Mouse (Mus musculus) liver, embryonic 14.5 days (tissue): ENCODE results near the gene Psmb3.
"Not testable (repeated sequence)": the region's sequence is repeated elsewhere in the genome, so short reads cannot be mapped to it uniquely, and the experiment has no call there.

ENCODE experiments used
- CTCF ChIP-seq: IDR thresholded peaks from 2 replicates; pipeline ENCODE4 v1.5.1; 2016; ENCODE audit warnings: antibody characterized with exemption, low read depth, control low read depth
- EP300 ChIP-seq: IDR thresholded peaks from 2 replicates; pipeline ENCODE4 v1.6.1; 2016; ENCODE audit warnings: antibody characterized with exemption, low read depth

- not testable (repeated sequence) for TF ChIP-seq CTCF, EP300
Measured at GRCm38 (mm10) chr11:97657967-97658366, 45.2 kb upstream of the Psmb3 start.
